Mouse (Mus musculus) ES-E14 (cell line): ENCODE results near the gene Adh1. TPM values are rescaled to one million over a fixed set of nuclear protein-coding genes. Genes with fewer than 3 reads are reported as not detected.

ENCODE experiments used
- DNase-seq: peaks from one replicate; pipeline ENCODE4 v3.0.0-alpha.2; 2013; ENCODE audit warnings: low read depth, low spot score
- H3K27ac ChIP-seq: 2 replicates; pipeline ENCODE4 v1.5.1; 2012; ENCODE audit warnings: low read depth, mild to moderate bottlenecking, low read length, moderate library complexity, mixed read lengths; ENCODE audit not compliant: poor library complexity, insufficient read depth, severe bottlenecking
- H3K36me3 ChIP-seq: 2 replicates; pipeline ENCODE4 v1.6.1; 2012; ENCODE audit warnings: mild to moderate bottlenecking, low read length, moderate library complexity, mixed read lengths; ENCODE audit not compliant: control insufficient read depth, poor library complexity, insufficient read depth, severe bottlenecking
- H3K4me1 ChIP-seq, 2 experiments: fragments of 150-350 bp in 1 of 2; sonication (generic) in 1 of 2; 2 replicates each; pipeline ENCODE4 v1.6.1; 2012; ENCODE audit warnings: low read length in 2 of 2, mild to moderate bottlenecking in 1 of 2, mixed read lengths in 1 of 2; ENCODE audit not compliant: control insufficient read depth in 2 of 2, insufficient read depth in 2 of 2, poor library complexity in 1 of 2
- H3K4me3 ChIP-seq, 2 experiments: fragments of 150-350 bp in 1 of 2; sonication (generic) in 1 of 2; 2 replicates each; pipeline ENCODE4 v1.5.1; 2012; ENCODE audit warnings: low read length in 2 of 2, low read depth in 1 of 2, mild to moderate bottlenecking in 1 of 2, mixed read lengths in 1 of 2; ENCODE audit not compliant: insufficient read depth in 1 of 2, poor library complexity in 1 of 2, severe bottlenecking in 1 of 2
- H3K9ac ChIP-seq: 2 replicates; pipeline ENCODE4 v1.6.1; 2012; ENCODE audit warnings: low read depth, mild to moderate bottlenecking, low read length, mixed read lengths; ENCODE audit not compliant: poor library complexity, insufficient read depth, severe bottlenecking
- H3K9me3 ChIP-seq: fragments of 150-350 bp; sonication (generic); 2 replicates; pipeline ENCODE4 v1.6.1; 2012; ENCODE audit warnings: low read depth, mild to moderate bottlenecking, low read length; ENCODE audit not compliant: control insufficient read depth, insufficient read depth
- CHD2 ChIP-seq: IDR thresholded peaks from 2 replicates; pipeline ENCODE4 v1.6.1; 2014; ENCODE audit warnings: mild to moderate bottlenecking, low read depth, low read length, inconsistent platforms
- HCFC1 ChIP-seq: IDR thresholded peaks from 2 replicates; pipeline ENCODE4 v1.6.1; 2012; ENCODE audit warnings: low read length, inconsistent platforms, borderline replicate concordance; ENCODE audit not compliant: insufficient read depth
- MAFK ChIP-seq: IDR thresholded peaks from 2 replicates; pipeline ENCODE4 v1.6.1; 2014; ENCODE audit warnings: mild to moderate bottlenecking, low read depth, low read length, inconsistent platforms; ENCODE audit not compliant: insufficient read depth
- ZC3H11A ChIP-seq: IDR thresholded peaks from 2 replicates; pipeline ENCODE4 v1.6.1; 2012; ENCODE audit warnings: low read depth, mild to moderate bottlenecking, inconsistent platforms, low read length, borderline replicate concordance
- ZNF384 ChIP-seq: IDR thresholded peaks from 2 replicates; pipeline ENCODE4 v1.6.1; 2012; ENCODE audit warnings: low read depth, low read length, inconsistent platforms
- in situ Hi-C, 2 experiments: fragments of 600-800 bp; cut with MboI; formaldehyde crosslinking; loops; one replicate each; pipeline ENCODE4 v1.15.1; 2025; ENCODE audit warnings: low sequenced_read_pairs in 2 of 2, inconsistent platforms in 1 of 2; ENCODE audit not compliant: unreplicated experiment in 2 of 2
- total RNA-seq: library from RNA; depleted of rRNA; stranded (reverse); fragments of 300-350 nt; gene quantifications from 2 replicates; pipeline ENCODE4 v1.2.3, GENCODE M21; 2012

Gene Adh1
- total RNA-seq, 1 experiment: 0.36 TPM

GRCm38 (mm10) chr3:138270507-138270906 lies 9.7 kb downstream of the Adh1 start:
- TF ChIP-seq MAFK (no peak), CHD2 (no peak), HCFC1 (no peak), ZC3H11A (no peak), ZNF384 (no peak)
- Histone ChIP-seq H3K9me3 (no peaks in the 10 kb centered on the region), H3K4me1 (no peaks in the 10 kb centered on the region), H3K27ac (no peak overlapping the region), H3K9ac (no peak overlapping the region), H3K4me3 (no peak overlapping the region), H3K36me3 (no peaks in the 10 kb centered on the region)
- no peak for DNase-seq
- in situ Hi-C loops: no loop called here

- no peaks in the 10 kb centered on the region for H3K36me3 ChIP-seq
- in situ Hi-C loops: no loop called here
- no peaks in the 10 kb centered on the region for H3K4me1 ChIP-seq
- H3K27ac ChIP-seq: no peak overlapping the region
- TF ChIP-seq HCFC1: no peak
- TF ChIP-seq ZC3H11A: no peak
- no peak for TF ChIP-seq MAFK
- no peak for TF ChIP-seq CHD2
- TF ChIP-seq ZNF384: no peak
- no peaks in the 10 kb centered on the region for H3K9me3 ChIP-seq
- DNase-seq: no peak
- no peak overlapping the region for H3K9ac ChIP-seq
- H3K4me3 ChIP-seq: no peak overlapping the region
Measured at GRCm38 (mm10) chr3:138271297-138271696, 10.5 kb downstream of the Adh1 start.

- Histone ChIP-seq H3K4me3 (no peak overlapping the region), H3K9me3 (no peaks in the 10 kb centered on the region), H3K36me3 (no peaks in the 10 kb centered on the region), H3K9ac (no peak overlapping the region), H3K27ac (no peak overlapping the region), H3K4me1 (no peaks in the 10 kb centered on the region)
- TF ChIP-seq ZNF384 (no peak), HCFC1 (no peak), ZC3H11A (no peak), CHD2 (no peak), MAFK (no peak)
- in situ Hi-C loops: no loop called here
- DNase-seq: no peak
Measured at GRCm38 (mm10) chr3:138273080-138273479, 12.3 kb downstream of the Adh1 start.

DNA sequence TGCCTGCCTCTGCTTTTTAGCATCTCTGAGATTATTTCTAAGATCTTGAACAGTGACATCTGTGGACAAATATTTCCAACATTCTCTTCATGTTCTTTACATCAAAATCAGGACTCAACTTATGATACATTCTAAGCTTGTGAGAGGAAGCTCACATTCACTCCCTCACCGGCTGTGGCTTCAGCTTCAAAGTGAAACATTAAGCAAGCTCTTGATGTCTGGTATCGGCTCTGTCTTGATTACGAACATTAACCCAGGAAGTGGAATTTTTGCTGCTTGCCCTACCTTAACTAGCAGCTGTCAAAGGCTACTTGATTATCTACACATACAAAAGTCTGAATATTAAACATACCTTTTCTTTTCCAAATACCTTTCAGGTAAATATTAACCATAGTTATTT lies 14.3 kb downstream of the Adh1 start:
- H3K9me3 ChIP-seq: no peaks in the 10 kb centered on the region
- no peaks in the 10 kb centered on the region for H3K36me3 ChIP-seq
- H3K27ac ChIP-seq: no peak overlapping the region
- no peaks in the 10 kb centered on the region for H3K4me1 ChIP-seq
- H3K4me3 ChIP-seq: no peak overlapping the region
- in situ Hi-C loops: no loop called here
- TF ChIP-seq ZC3H11A (no peak), CHD2 (no peak)
- no peak for DNase-seq
- H3K9ac ChIP-seq: no peak overlapping the region

GRCm38 (mm10) chr3:138282556-138282955 lies 21.8 kb downstream of the Adh1 start:
- in situ Hi-C loops: no loop called here
- DNase-seq: no peak
- no peaks in the 10 kb centered on the region for H3K4me1 ChIP-seq
- no peak overlapping the region for H3K9ac ChIP-seq
- H3K36me3 ChIP-seq: no peaks in the 10 kb centered on the region
- H3K9me3 ChIP-seq: no peaks in the 10 kb centered on the region
- H3K27ac ChIP-seq: no peak overlapping the region
- no peak for TF ChIP-seq CHD2
- TF ChIP-seq ZNF384: no peak
- no peak overlapping the region for H3K4me3 ChIP-seq
